Mouse (Mus musculus): ENCODE data around the gene Cdc42ep4. TPM values are rescaled to one million over a fixed set of nuclear protein-coding genes. Genes with fewer than 3 reads are reported as not detected.

The Cdc42ep4 gene
- total RNA-seq, 2 experiments from 2014 or later: 28.1 to 33.8 TPM

Other genes starting within 250 kb of the Cdc42ep4 start
- 10 to 100 TPM; 33.8 to 38.1 TPM for gene Sstr2, start 132.5 kb downstream of the Cdc42ep4 start, total RNA-seq (2021)
- 10 to 100 TPM; 38.0 to 38.2 TPM for gene Cog1, start 102.7 kb downstream of the Cdc42ep4 start, total RNA-seq (2021)
- 10 to 100 TPM; 19.9 to 21.8 TPM for gene Slc39a11, start 101.8 kb downstream of the Cdc42ep4 start, total RNA-seq (2021)
- 10 to 100 TPM; 24.2 to 25.0 TPM for gene Fam104a, start 67.7 kb downstream of the Cdc42ep4 start, total RNA-seq (2021)
- 10 to 100 TPM; 11.8 to 12.1 TPM for gene D11Wsu47e, start 67.5 kb downstream of the Cdc42ep4 start, total RNA-seq (2021)
- gene Cpsf4l, start 41.9 kb downstream of the Cdc42ep4 start, total RNA-seq (2021): not detected

Data from left cerebral cortex, postnatal 10 days (tissue).